Mouse (Mus musculus): ENCODE measurements around the gene Odf2. TPM values are rescaled to one million over a fixed set of nuclear protein-coding genes. Genes with fewer than 3 reads are reported as not detected.

Odf2 gene
- 124 and 125 TPM in 2 replicates for polyA plus RNA-seq (2016; fragmentation: Nextera tagmentation; extraction: Ambion mirVana)

GRCm38 (mm10) chr2:29889066-29889944 lies at the start of gene Odf2:
Gene Odf2 (plus strand): TSS chr2:29889221.
- Histone ChIP-seq H3K4me3 (peak within 1 kb of the TSS; percentile 100), H3K9me3 (no peaks in the 10 kb centered on the region), H3K27me3 (ENCODE audit: poor library complexity, severe bottlenecking) (peaks cover 13% of the 10 kb centered on the region; the same call in 1 of the 2 replicates), H3K27ac (peak within 1 kb of the TSS; percentile 98), H3K36me3 (replicated peaks) (peaks cover 30% of the 10 kb centered on the region), H3K4me1 (peaks cover 24% of the 10 kb centered on the region)
- peak; percentile 100 for DNase-seq (ENCODE audit: extremely low spot score, low spot score)
- under 1% methylated on average over 70 of the region's 70 CpGs for WGBS

GRCm38 (mm10) chr2:29839460-29839859 lies 49.6 kb upstream of the Odf2 start:
- DNase-seq (ENCODE audit: extremely low spot score, low spot score): no peak
- Histone ChIP-seq H3K27me3 (ENCODE audit: poor library complexity, severe bottlenecking) (peaks cover 100% of the 10 kb centered on the region), H3K4me3 (no peak overlapping the region), H3K9me3 (no peaks in the 10 kb centered on the region), H3K36me3 (replicated peaks) (peaks cover 79% of the 10 kb centered on the region), H3K4me1 (peaks cover 58% of the 10 kb centered on the region), H3K27ac (no peak overlapping the region; the same call in 1 of the 2 replicates)
- 56% methylated on average over 4 of the region's 4 CpGs for WGBS

GRCm38 (mm10) chr2:29843231-29844105 lies 45.6 kb upstream of the Odf2 start:
- 58% methylated on average over 9 of the region's 9 CpGs for WGBS
- Histone ChIP-seq H3K27me3 (ENCODE audit: poor library complexity, severe bottlenecking) (peaks cover 100% of the 10 kb centered on the region), H3K9me3 (no peaks in the 10 kb centered on the region), H3K4me1 (peaks cover 67% of the 10 kb centered on the region), H3K36me3 (replicated peaks) (peaks cover 53% of the 10 kb centered on the region), H3K4me3 (no peak overlapping the region), H3K27ac (no peak overlapping the region)
- DNase-seq (ENCODE audit: extremely low spot score, low spot score): no peak

- H3K36me3 ChIP-seq (replicated peaks): peaks cover 46% of the 10 kb centered on the region
- H3K4me3 ChIP-seq: peak overlapping the region; percentile 61; the same call in 1 of the 2 replicates
- no peak for DNase-seq (ENCODE audit: extremely low spot score, low spot score)
- 60% methylated on average over 2 of the region's 2 CpGs for WGBS
- H3K9me3 ChIP-seq: no peaks in the 10 kb centered on the region
- H3K27ac ChIP-seq: no peak overlapping the region
- peaks cover 61% of the 10 kb centered on the region for H3K4me1 ChIP-seq
- peaks cover 100% of the 10 kb centered on the region for H3K27me3 ChIP-seq (ENCODE audit: poor library complexity, severe bottlenecking)
These were observed 44.9 kb upstream of the Odf2 start for GRCm38 (mm10) chr2:29844115-29844514.

GRCm38 (mm10) chr2:29844661-29845060 lies 44.4 kb upstream of the Odf2 start:
- H3K27ac ChIP-seq: 0 out of 2 replicates have a peak overlapping the region, but pooled peaks have one; percentile 85
- no peak for DNase-seq (ENCODE audit: extremely low spot score, low spot score)
- peaks cover 41% of the 10 kb centered on the region for H3K36me3 ChIP-seq (replicated peaks)
- H3K4me3 ChIP-seq: peak overlapping the region; percentile 61
- peaks cover 100% of the 10 kb centered on the region for H3K27me3 ChIP-seq (ENCODE audit: poor library complexity, severe bottlenecking)
- 15% methylated on average over 3 of the region's 3 CpGs for WGBS
- H3K9me3 ChIP-seq: no peaks in the 10 kb centered on the region
- H3K4me1 ChIP-seq: peaks cover 55% of the 10 kb centered on the region

GRCm38 (mm10) chr2:29845636-29846035 lies 43.4 kb upstream of the Odf2 start:
- Histone ChIP-seq H3K4me3 (peak overlapping the region; percentile 61), H3K4me1 (peaks cover 52% of the 10 kb centered on the region), H3K9me3 (no peaks in the 10 kb centered on the region), H3K27ac (peak overlapping the region; percentile 85), H3K36me3 (replicated peaks) (peaks cover 35% of the 10 kb centered on the region), H3K27me3 (ENCODE audit: poor library complexity, severe bottlenecking) (peaks cover 100% of the 10 kb centered on the region)
- WGBS: 1% methylated on average over 25 of the region's 25 CpGs
- peak; percentile 49 for DNase-seq (ENCODE audit: extremely low spot score, low spot score)

- H3K4me1 ChIP-seq: peaks cover 49% of the 10 kb centered on the region
- WGBS: under 1% methylated on average over 47 of the region's 47 CpGs
- peaks cover 100% of the 10 kb centered on the region for H3K27me3 ChIP-seq (ENCODE audit: poor library complexity, severe bottlenecking)
- peak; percentile 68 for DNase-seq (ENCODE audit: extremely low spot score, low spot score)
- peaks cover 29% of the 10 kb centered on the region for H3K36me3 ChIP-seq (replicated peaks)
- H3K9me3 ChIP-seq: no peaks in the 10 kb centered on the region
- H3K4me3 ChIP-seq: peak overlapping the region; percentile 61
- peak overlapping the region; percentile 85 for H3K27ac ChIP-seq
These were observed 42.8 kb upstream of the Odf2 start for GRCm38 (mm10) chr2:29846061-29846853.

GRCm38 (mm10) chr2:29846911-29847310 lies 42.1 kb upstream of the Odf2 start:
- Histone ChIP-seq H3K27me3 (ENCODE audit: poor library complexity, severe bottlenecking) (peaks cover 100% of the 10 kb centered on the region), H3K27ac (peak overlapping the region; percentile 85; the same call in 1 of the 2 replicates), H3K4me3 (peak overlapping the region; percentile 61; the same call in 1 of the 2 replicates), H3K9me3 (no peaks in the 10 kb centered on the region), H3K36me3 (replicated peaks) (peaks cover 23% of the 10 kb centered on the region), H3K4me1 (peaks cover 49% of the 10 kb centered on the region)
- 32% methylated on average over 3 of the region's 3 CpGs for WGBS
- no peak for DNase-seq (ENCODE audit: extremely low spot score, low spot score)

GRCm38 (mm10) chr2:29849041-29849440 lies 40.0 kb upstream of the Odf2 start:
- H3K36me3 ChIP-seq (replicated peaks): 0 out of 2 replicates have a peak, but pooled peaks cover 1% of the 10 kb centered on the region
- WGBS: 81% methylated on average over 8 of the region's 8 CpGs
- no peak for DNase-seq (ENCODE audit: extremely low spot score, low spot score)
- H3K27ac ChIP-seq: no peak overlapping the region
- H3K4me3 ChIP-seq: no peak overlapping the region
- no peaks in the 10 kb centered on the region for H3K9me3 ChIP-seq
- H3K4me1 ChIP-seq: peaks cover 52% of the 10 kb centered on the region
- peaks cover 100% of the 10 kb centered on the region for H3K27me3 ChIP-seq (ENCODE audit: poor library complexity, severe bottlenecking)

- DNase-seq (ENCODE audit: extremely low spot score, low spot score): no peak
- Histone ChIP-seq H3K27me3 (ENCODE audit: poor library complexity, severe bottlenecking) (peaks cover 100% of the 10 kb centered on the region), H3K4me1 (peaks cover 46% of the 10 kb centered on the region), H3K9me3 (no peaks in the 10 kb centered on the region), H3K4me3 (no peak overlapping the region), H3K36me3 (replicated peaks) (no peaks in the 10 kb centered on the region), H3K27ac (no peak overlapping the region)
- WGBS: 78% methylated on average over 5 of the region's 5 CpGs
These were observed 39.1 kb upstream of the Odf2 start for GRCm38 (mm10) chr2:29849841-29850480.

- H3K36me3 ChIP-seq (replicated peaks): no peaks in the 10 kb centered on the region
- no peak for DNase-seq (ENCODE audit: extremely low spot score, low spot score)
- H3K9me3 ChIP-seq: no peaks in the 10 kb centered on the region
- H3K4me1 ChIP-seq: peaks cover 52% of the 10 kb centered on the region
- peaks cover 100% of the 10 kb centered on the region for H3K27me3 ChIP-seq (ENCODE audit: poor library complexity, severe bottlenecking)
- H3K4me3 ChIP-seq: no peak overlapping the region
- H3K27ac ChIP-seq: peak overlapping the region; percentile 62; the same call in 1 of the 2 replicates
- WGBS: 41% methylated on average over 4 of the region's 4 CpGs
These were observed 36.0 kb upstream of the Odf2 start for GRCm38 (mm10) chr2:29852957-29853485.
